Mouse (Mus musculus) erythroblast, embryonic 14.5 days (primary cell): ENCODE measurements around the gene Sun2.

Experiments used
- GATA1 ChIP-seq: IDR thresholded peaks from 2 replicates; pipeline ENCODE4 v1.6.1; 2012; ENCODE audit warnings: low read length, inconsistent platforms, mixed read lengths
- TAL1 ChIP-seq: IDR thresholded peaks from 3 replicates; pipeline ENCODE4 v1.6.1; 2012; ENCODE audit warnings: low read length, inconsistent platforms, mixed read lengths

- TF ChIP-seq GATA1, result no peak
- TF ChIP-seq TAL1, result no peak
These were observed 329 bp upstream of the Sun2 start for GRCm38 (mm10) chr15:79742706-79743023.
